8 mouse cellular contexts compared by ENCODE assay signal in genomic region chr7:28049476-28050409, GRCm38 (mm10). TPM values are rescaled to one million over a fixed set of nuclear protein-coding genes. Genes with fewer than 3 reads are reported as not detected.
DNase-seq lines count a peak whose midpoint lies in the region; ATAC-seq lines count a peak whose summit lies in the region.

Gene Psmc4, minus strand, starts transcription at chr7:28050101.

- H3K36me3 ChIP-seq in heart, embryonic 13.5 days: peaks cover 42% of the 10 kb centered on the region
- peaks cover 43% of the 10 kb centered on the region for H3K36me3 ChIP-seq in liver, embryonic 12.5 days
- peaks cover 27% of the 10 kb centered on the region for H3K36me3 ChIP-seq in stomach, embryonic 15.5 days

- H3K9ac ChIP-seq in heart, embryonic 13.5 days: peak within 1 kb of the TSS; percentile 91
- peak within 1 kb of the TSS; percentile 88 for H3K9ac ChIP-seq in liver, embryonic 12.5 days
- peak within 1 kb of the TSS; percentile 68 for H3K9ac ChIP-seq in stomach, embryonic 15.5 days

- peak within 1 kb of the TSS; percentile 85 for H3K4me3 ChIP-seq in brown adipose tissue, adult 24 weeks (ENCODE audit: insufficient read depth, low read depth, low read length)
- peak within 1 kb of the TSS; percentile 73 for H3K4me3 ChIP-seq in heart, embryonic 13.5 days
- H3K4me3 ChIP-seq in liver, embryonic 12.5 days: peak within 1 kb of the TSS; percentile 90
- peak within 1 kb of the TSS; percentile 67 for H3K4me3 ChIP-seq in stomach, embryonic 15.5 days (replicated peaks)

- under 1% methylated on average over 52 of the region's 52 CpGs for WGBS in heart, embryonic 13.5 days
- WGBS in liver, embryonic 12.5 days (ENCODE audit: insufficient replicate concordance): under 1% methylated on average over 52 of the region's 52 CpGs
- under 1% methylated on average over 52 of the region's 52 CpGs for WGBS in stomach, embryonic 15.5 days

- peak; percentile 98 for ATAC-seq in heart, embryonic 13.5 days (ENCODE audit: extremely low read depth, insufficient number of reproducible peaks, low FRiP score, low TSS enrichment)
- ATAC-seq in liver, embryonic 12.5 days: peak; percentile 96
- ATAC-seq in stomach, embryonic 15.5 days (ENCODE audit: insufficient read depth, low FRiP score, low read depth): peak; percentile 96

- peak within 1 kb of the TSS; percentile 71 for H3K4me2 ChIP-seq in heart, embryonic 13.5 days
- H3K4me2 ChIP-seq in liver, embryonic 12.5 days: peak within 1 kb of the TSS; percentile 84
- H3K4me2 ChIP-seq in stomach, embryonic 15.5 days: peak within 1 kb of the TSS; percentile 65

- no peaks in the 10 kb centered on the region for H3K9me3 ChIP-seq in heart, embryonic 13.5 days
- no peaks in the 10 kb centered on the region for H3K9me3 ChIP-seq in liver, embryonic 12.5 days (replicated peaks)
- H3K9me3 ChIP-seq in stomach, embryonic 15.5 days: no peaks in the 10 kb centered on the region

- H3K4me1 ChIP-seq in brown adipose tissue, adult 24 weeks (ENCODE audit: control insufficient read depth, insufficient read depth, insufficient read length, low read length): 0 out of 2 replicates have a peak, but pooled peaks cover 4% of the 10 kb centered on the region
- peaks cover 13% of the 10 kb centered on the region for H3K4me1 ChIP-seq in heart, embryonic 13.5 days
- peaks cover 21% of the 10 kb centered on the region for H3K4me1 ChIP-seq in liver, embryonic 12.5 days
- H3K4me1 ChIP-seq in stomach, embryonic 15.5 days: peaks cover 7% of the 10 kb centered on the region; the same call in 1 of the 2 replicates

- 0 out of 2 replicates have a peak, but pooled peaks cover 7% of the 10 kb centered on the region for H3K27me3 ChIP-seq in heart, embryonic 13.5 days (replicated peaks)
- 0 out of 2 replicates have a peak, but pooled peaks cover 3% of the 10 kb centered on the region for H3K27me3 ChIP-seq in liver, embryonic 12.5 days (replicated peaks)
- H3K27me3 ChIP-seq in stomach, embryonic 15.5 days (replicated peaks): no peaks in the 10 kb centered on the region

- peak within 1 kb of the TSS; percentile 73 for H3K27ac ChIP-seq in brown adipose tissue, adult 24 weeks (replicated peaks; ENCODE audit: low read depth, low read length)
- H3K27ac ChIP-seq in heart, embryonic 13.5 days (replicated peaks): no peak within 1 kb of the TSS; the same call in 1 of the 2 replicates
- peak within 1 kb of the TSS; percentile 68; the same call in 1 of the 2 replicates for H3K27ac ChIP-seq in liver, embryonic 12.5 days
- H3K27ac ChIP-seq in stomach, embryonic 15.5 days: 0 out of 2 replicates have a peak within 1 kb of the TSS, but pooled peaks have one; percentile 17

- DNase-seq in CD4-positive, CD25-positive, alpha-beta regulatory T cell, adult 2 months (ENCODE audit: low read depth, low spot score): peak; percentile 99
- peak; percentile 88 for DNase-seq in fat pad, adult 2 months (ENCODE audit: extremely low read depth, low read depth, low spot score)
- DNase-seq in kidney, postnatal 10 days: peak; percentile 99
- peak; percentile 97 to 98 for DNase-seq in natural killer cell, adult 2 months (ENCODE audit: low spot score in 2 of 2)

RNA-seq across cellular contexts. Expression of gene Psmc4, which starts in this region (rescaled TPM):
- polyA plus RNA-seq in brown adipose tissue, adult 24 weeks (2012; ENCODE audit: insufficient read depth, insufficient read length, missing spikeins): 114 and 122 TPM in 2 replicates
- polyA plus RNA-seq in heart, embryonic 13.5 days (2015; fragmentation: Nextera tagmentation; extraction: Ambion mirVana): 232 and 244 TPM in 2 replicates
- 207 and 217 TPM in 2 replicates for polyA plus RNA-seq in liver, embryonic 12.5 days (2016; fragmentation: Nextera tagmentation; extraction: Ambion mirVana)
- 243 and 255 TPM in 2 replicates for polyA plus RNA-seq in stomach, embryonic 15.5 days (2015; fragmentation: Nextera tagmentation; extraction: Ambion mirVana)
